In genomic region chr16:17575870-17576824, GRCm38 (mm10) we compare ENCODE assay signal across 8 mouse cellular contexts. TPM values are rescaled to one million over a fixed set of nuclear protein-coding genes. Genes with fewer than 3 reads are reported as not detected.
DNase-seq lines count a peak whose midpoint lies in the region; ATAC-seq lines count a peak whose summit lies in the region.

No protein-coding gene starts in this region.

- no peak overlapping the region; the same call in 1 of the 2 replicates for H3K27ac ChIP-seq in forebrain, embryonic 14.5 days (ENCODE audit: low read depth, low read length)
- H3K27ac ChIP-seq in lung, embryonic 15.5 days, result 0 out of 2 replicates have a peak overlapping the region, but pooled peaks have one; percentile 31

- peak overlapping the region; percentile 76 for H3K4me2 ChIP-seq in forebrain, embryonic 14.5 days (ENCODE audit: low read length)
- H3K4me2 ChIP-seq in lung, embryonic 15.5 days, result peak overlapping the region; percentile 93

- WGBS in forebrain, embryonic 14.5 days, result 15% methylated on average over 44 of the region's 45 CpGs
- WGBS in lung, embryonic 15.5 days, result 10% methylated on average over 45 of the region's 45 CpGs

- ATAC-seq in forebrain, embryonic 14.5 days, result peak; percentile 93
- ATAC-seq in hematopoietic stem cell, adult 5-6 weeks (replicated peaks in 1 of 2; ENCODE audit: insufficient read depth in 1 of 2, low FRiP score in 2 of 2, low TSS enrichment in 1 of 2, low read depth in 1 of 2, poor library complexity in 2 of 2, severe bottlenecking in 2 of 2), result peak; percentile 85 to 89
- peak; percentile 46 for ATAC-seq in lung, embryonic 15.5 days (ENCODE audit: borderline replicate concordance, extremely low read depth, low FRiP score, low TSS enrichment)
- ATAC-seq in monocyte, adult 5-6 weeks (replicated peaks; ENCODE audit: insufficient number of reproducible peaks, low FRiP score, low TSS enrichment, poor library complexity, severe bottlenecking), result no peak

- no peaks in the 10 kb centered on the region for H3K36me3 ChIP-seq in forebrain, embryonic 14.5 days (ENCODE audit: control insufficient read depth, insufficient read depth, low read length)
- no peaks in the 10 kb centered on the region for H3K36me3 ChIP-seq in lung, embryonic 15.5 days

- peaks cover 7% of the 10 kb centered on the region; the same call in 1 of the 2 replicates for H3K4me1 ChIP-seq in forebrain, embryonic 14.5 days (ENCODE audit: control insufficient read depth, insufficient read depth, low read length)
- peaks cover 14% of the 10 kb centered on the region; the same call in 1 of the 2 replicates for H3K4me1 ChIP-seq in lung, embryonic 15.5 days

- no peaks in the 10 kb centered on the region for H3K9me3 ChIP-seq in forebrain, embryonic 14.5 days (replicated peaks; ENCODE audit: control insufficient read depth, low read length)
- no peaks in the 10 kb centered on the region for H3K9me3 ChIP-seq in lung, embryonic 15.5 days

- peaks cover 9% of the 10 kb centered on the region; the same call in 1 of the 2 replicates for H3K27me3 ChIP-seq in forebrain, embryonic 14.5 days (replicated peaks; ENCODE audit: control insufficient read depth, insufficient read depth, low read length)
- peaks cover 29% of the 10 kb centered on the region for H3K27me3 ChIP-seq in lung, embryonic 15.5 days

- H3K9ac ChIP-seq in forebrain, embryonic 14.5 days (ENCODE audit: low read length), result peak overlapping the region; percentile 70
- H3K9ac ChIP-seq in lung, embryonic 15.5 days, result peak overlapping the region; percentile 50

- DNase-seq in Muller cell, postnatal 12 days (ENCODE audit: inconsistent ontology term), result peak; percentile 44
- DNase-seq in cerebellum, adult 18-20 months, result peak; percentile 77 to 83
- peak; percentile 70 for DNase-seq in forebrain, embryonic 14.5 days (ENCODE audit: low spot score)
- peak; percentile 76 for DNase-seq in layer of hippocampus, adult 9-11 months
- peak; percentile 70 for DNase-seq in ovary, postnatal 14 days (ENCODE audit: low spot score)

- peak overlapping the region; percentile 52 for H3K4me3 ChIP-seq in forebrain, embryonic 14.5 days (ENCODE audit: low read depth, low read length)
- peak overlapping the region; percentile 53 for H3K4me3 ChIP-seq in lung, embryonic 15.5 days

RNA-seq across cellular contexts. Expression of gene Slc7a4, which starts 6.9 kb away (rescaled TPM):
- 23.3 and 27.1 TPM in 2 replicates for polyA plus RNA-seq in forebrain, embryonic 14.5 days (2014; fragmentation: Nextera tagmentation; extraction: Ambion mirVana)
- total RNA-seq in hematopoietic stem cell, adult 5-6 weeks (2017), result 9.2 and 9.7 TPM in 2 replicates
- polyA plus RNA-seq in lung, embryonic 15.5 days (2015; fragmentation: Nextera tagmentation; extraction: Ambion mirVana), result 9.2 and 9.6 TPM in 2 replicates
- total RNA-seq in monocyte, adult 5-6 weeks (2017), result 0.32 TPM in 1 of 3 replicates, not detected in the others

RNA-seq across cellular contexts. Expression of gene P2rx6, which starts 14.5 kb away (rescaled TPM):
- 1.1 and 1.3 TPM in 2 replicates for polyA plus RNA-seq in forebrain, embryonic 14.5 days (2014; fragmentation: Nextera tagmentation; extraction: Ambion mirVana)
- total RNA-seq in hematopoietic stem cell, adult 5-6 weeks (2017), result 0.69 and 1.4 TPM in 2 replicates
- 1.2 and 1.7 TPM in 2 replicates for polyA plus RNA-seq in lung, embryonic 15.5 days (2015; fragmentation: Nextera tagmentation; extraction: Ambion mirVana)
- total RNA-seq in monocyte, adult 5-6 weeks (2017), result not detected in 3 replicates

RNA-seq across cellular contexts. Expression of gene Lrrc74b, which starts 15.1 kb away (rescaled TPM):
- polyA plus RNA-seq in forebrain, embryonic 14.5 days (2014; fragmentation: Nextera tagmentation; extraction: Ambion mirVana), result 0.62 and 1.1 TPM in 2 replicates
- total RNA-seq in hematopoietic stem cell, adult 5-6 weeks (2017), result 0.13 and 0.45 TPM in 2 replicates
- 1.3 and 1.8 TPM in 2 replicates for polyA plus RNA-seq in lung, embryonic 15.5 days (2015; fragmentation: Nextera tagmentation; extraction: Ambion mirVana)
- 0.75 TPM in 1 of 3 replicates, not detected in the others for total RNA-seq in monocyte, adult 5-6 weeks (2017)

RNA-seq across cellular contexts. Expression of gene Smpd4, which starts 43.0 kb away (rescaled TPM):
- polyA plus RNA-seq in forebrain, embryonic 14.5 days (2014; fragmentation: Nextera tagmentation; extraction: Ambion mirVana), result 34.3 and 35.7 TPM in 2 replicates
- 32.3 and 45.2 TPM in 2 replicates for total RNA-seq in hematopoietic stem cell, adult 5-6 weeks (2017)
- polyA plus RNA-seq in lung, embryonic 15.5 days (2015; fragmentation: Nextera tagmentation; extraction: Ambion mirVana), result 28.2 and 32.2 TPM in 2 replicates
- total RNA-seq in monocyte, adult 5-6 weeks (2017), result 10.3 to 29.4 TPM (median 12.7 TPM) in 3 replicates

RNA-seq across cellular contexts. Expression of gene Thap7, which starts 45.2 kb away (rescaled TPM):
- polyA plus RNA-seq in forebrain, embryonic 14.5 days (2014; fragmentation: Nextera tagmentation; extraction: Ambion mirVana), result 60.9 and 61.6 TPM in 2 replicates
- 21.2 and 55.7 TPM in 2 replicates for total RNA-seq in hematopoietic stem cell, adult 5-6 weeks (2017)
- polyA plus RNA-seq in lung, embryonic 15.5 days (2015; fragmentation: Nextera tagmentation; extraction: Ambion mirVana), result 54.5 and 56.8 TPM in 2 replicates
- total RNA-seq in monocyte, adult 5-6 weeks (2017), result 9.9 to 29.7 TPM (median 10.0 TPM) in 3 replicates
